Mouse (Mus musculus) myocyte (in vitro differentiated cells): ENCODE data around the gene Gp1bb. TPM values are rescaled to one million over a fixed set of nuclear protein-coding genes. Genes with fewer than 3 reads are reported as not detected.

Source experiments
- H3K27me3 ChIP-seq: one replicate; pipeline ENCODE4 v1.6.1; 2011; ENCODE audit not compliant: control insufficient read depth, insufficient read depth, insufficient read length
- H3K36me3 ChIP-seq: one replicate; pipeline ENCODE4 v1.6.1; 2011; ENCODE audit not compliant: control insufficient read depth, insufficient read depth
- H3K4me2 ChIP-seq: one replicate; pipeline ENCODE4 v1.6.1; 2011; ENCODE audit warnings: low read depth, control low read depth
- H3K4me3 ChIP-seq: one replicate; pipeline ENCODE4 v1.5.1; 2011; ENCODE audit warnings: mild to moderate bottlenecking, control low read depth, moderate library complexity
- H3K79me2 ChIP-seq: one replicate; pipeline ENCODE4 v1.6.1; 2011; ENCODE audit not compliant: control insufficient read depth, insufficient read depth
- H3ac ChIP-seq: one replicate; pipeline ENCODE4 v1.6.1; 2011; ENCODE audit not compliant: control insufficient read depth, insufficient read length
- CEBPB ChIP-seq: IDR thresholded peaks from 2 replicates; pipeline ENCODE4 v1.6.1; 2011; ENCODE audit warnings: mild to moderate bottlenecking, moderate library complexity; ENCODE audit not compliant: poor library complexity, insufficient read depth, severe bottlenecking
- E2F4 ChIP-seq: IDR thresholded peaks from one replicate; pipeline ENCODE4 v1.6.1; 2011; ENCODE audit warnings: mild to moderate bottlenecking, control low read depth, moderate library complexity; ENCODE audit not compliant: insufficient read depth
- MAX ChIP-seq: IDR thresholded peaks from one replicate; pipeline ENCODE4 v1.6.1; 2011; ENCODE audit warnings: low read depth, mild to moderate bottlenecking, control low read depth
- MYOD1 ChIP-seq, 3 experiments: IDR thresholded peaks; one replicate each; pipeline ENCODE4 v1.6.1; 2011; ENCODE audit warnings: control low read depth in 2 of 3, low read depth in 2 of 3, mild to moderate bottlenecking in 2 of 3, moderate library complexity in 1 of 3; ENCODE audit not compliant: insufficient read length in 2 of 3, control insufficient read depth in 1 of 3
- MYOG ChIP-seq, 3 experiments: IDR thresholded peaks; one replicate each; pipeline ENCODE4 v1.6.1; 2011; ENCODE audit warnings: control low read depth in 2 of 3, low read depth in 2 of 3, mild to moderate bottlenecking in 2 of 3; ENCODE audit not compliant: insufficient read length in 2 of 3, control insufficient read depth in 1 of 3, insufficient read depth in 1 of 3
- POLR2A ChIP-seq: IDR thresholded peaks from one replicate; pipeline ENCODE4 v1.6.1; 2011; ENCODE audit warnings: low read depth, mild to moderate bottlenecking, control low read depth, moderate library complexity; ENCODE audit not compliant: insufficient read length
- POLR2AphosphoS2 ChIP-seq: IDR thresholded peaks from one replicate; pipeline ENCODE4 v1.6.1; 2011; ENCODE audit warnings: low read depth, control low read depth; ENCODE audit not compliant: insufficient read length
- REST ChIP-seq: IDR thresholded peaks from one replicate; pipeline ENCODE4 v1.6.1; 2011; ENCODE audit warnings: mild to moderate bottlenecking, control low read depth, moderate library complexity; ENCODE audit not compliant: insufficient read depth, insufficient read length
- SRF ChIP-seq: IDR thresholded peaks from one replicate; pipeline ENCODE4 v1.6.1; 2011; ENCODE audit warnings: low read depth; ENCODE audit not compliant: control insufficient read depth, insufficient read length
- TCF12 ChIP-seq: IDR thresholded peaks from one replicate; pipeline ENCODE4 v1.6.1; 2011; ENCODE audit warnings: mild to moderate bottlenecking, control low read depth; ENCODE audit not compliant: poor library complexity, insufficient read depth, severe bottlenecking
- TCF3 ChIP-seq: IDR thresholded peaks from one replicate; pipeline ENCODE4 v1.6.1; 2011; ENCODE audit warnings: low read depth, control low read depth; ENCODE audit not compliant: insufficient read length
- USF1 ChIP-seq: IDR thresholded peaks from one replicate; pipeline ENCODE4 v1.6.1; 2011; ENCODE audit warnings: low read depth, mild to moderate bottlenecking, control low read depth, moderate library complexity
- polyA plus RNA-seq: library from polyadenylated mRNA; unstranded; fragments of >200 nt; fragmentation: generic; extraction: Trizol; gene quantifications from one replicate; pipeline ENCODE4 v1.2.1, GENCODE M21; 2012; ENCODE audit warnings: missing spikeins

Gp1bb gene
- polyA plus RNA-seq, 1 experiment = 9.4 TPM

GRCm38 (mm10) chr16:18587847-18588737, 34.1 kb downstream of the Gp1bb start:
- Histone ChIP-seq H3K4me3 (no peak overlapping the region), H3K36me3 (no peaks in the 10 kb centered on the region), H3K79me2 (peaks cover 12% of the 10 kb centered on the region), H3K27me3 (no peaks in the 10 kb centered on the region), H3K4me2 (no peak overlapping the region), H3ac (no peak overlapping the region)
- no peak for TF ChIP-seq MYOD1 (IDR thresholded peaks at IDR 0.05; ENCODE audit: control insufficient read depth in 1 of 3, insufficient read length in 2 of 3, low read depth in 2 of 3)
- no peak for TF ChIP-seq USF1
- TF ChIP-seq MYOG (IDR thresholded peaks at IDR 0.05; ENCODE audit: control insufficient read depth in 1 of 3, insufficient read depth in 1 of 3, insufficient read length in 2 of 3, low read depth in 2 of 3) = no peak
- no peak for TF ChIP-seq MAX
- no peak for TF ChIP-seq CEBPB
- TF ChIP-seq REST = no peak
- TF ChIP-seq TCF3 = no peak
- TF ChIP-seq POLR2A = no peak
- TF ChIP-seq TCF12 = no peak
- no peak for TF ChIP-seq SRF
- no peak for TF ChIP-seq E2F4
- no peak for TF ChIP-seq POLR2AphosphoS2

- H3K36me3 ChIP-seq = no peaks in the 10 kb centered on the region
- TF ChIP-seq SRF (no peak), TCF12 (no peak), MAX (no peak), POLR2AphosphoS2 (peak; percentile 73), USF1 (no peak), POLR2A (peak; percentile 94), E2F4 (no peak)
- H3ac ChIP-seq = peak overlapping the region; percentile 90
- no peaks in the 10 kb centered on the region for H3K27me3 ChIP-seq
- H3K4me2 ChIP-seq = peak overlapping the region; percentile 95
- H3K4me3 ChIP-seq = peak overlapping the region; percentile 85
- H3K79me2 ChIP-seq = peaks cover 12% of the 10 kb centered on the region
Observed at GRCm38 (mm10) chr16:18586906-18587546, 35.2 kb downstream of the Gp1bb start.

- Histone ChIP-seq H3K79me2 (peaks cover 12% of the 10 kb centered on the region), H3ac (peak overlapping the region; percentile 90), H3K4me3 (peak overlapping the region; percentile 85), H3K36me3 (no peaks in the 10 kb centered on the region), H3K4me2 (peak overlapping the region; percentile 95), H3K27me3 (no peaks in the 10 kb centered on the region)
- TF ChIP-seq TCF3 (no peak), MYOG (IDR thresholded peaks at IDR 0.05; ENCODE audit: control insufficient read depth in 1 of 3, insufficient read depth in 1 of 3, insufficient read length in 2 of 3, low read depth in 2 of 3) (peak in 1 of 3 experiments; percentile 23)
Observed at GRCm38 (mm10) chr16:18586076-18586905, 35.9 kb downstream of the Gp1bb start.

- H3K79me2 ChIP-seq = peaks cover 12% of the 10 kb centered on the region
- no peaks in the 10 kb centered on the region for H3K36me3 ChIP-seq
- peak overlapping the region; percentile 85 for H3K4me3 ChIP-seq
- H3K4me2 ChIP-seq = peak overlapping the region; percentile 95
- H3ac ChIP-seq = peak overlapping the region; percentile 90
- H3K27me3 ChIP-seq = no peaks in the 10 kb centered on the region
- no peak for TF ChIP-seq MYOD1 (IDR thresholded peaks at IDR 0.05; ENCODE audit: control insufficient read depth in 1 of 3, insufficient read length in 2 of 3, low read depth in 2 of 3)
- no peak for TF ChIP-seq CEBPB
- TF ChIP-seq TCF3 = no peak
- TF ChIP-seq MAX = no peak
- no peak for TF ChIP-seq POLR2A
- no peak for TF ChIP-seq POLR2AphosphoS2
- no peak for TF ChIP-seq SRF
- TF ChIP-seq USF1 = no peak
- TF ChIP-seq MYOG (IDR thresholded peaks at IDR 0.05; ENCODE audit: control insufficient read depth in 1 of 3, insufficient read depth in 1 of 3, insufficient read length in 2 of 3, low read depth in 2 of 3) = no peak
- no peak for TF ChIP-seq E2F4
- no peak for TF ChIP-seq TCF12
Observed at GRCm38 (mm10) chr16:18585676-18586075, 36.5 kb downstream of the Gp1bb start.
